Mouse (Mus musculus) hematopoietic multipotent progenitor cell, adult 10-12 weeks (in vitro differentiated cells): Measurements from ENCODE around the gene Mcur1. TPM values are rescaled to one million over a fixed set of nuclear protein-coding genes. Genes with fewer than 3 reads are reported as not detected.

Source experiments
- polyA plus RNA-seq: library from polyadenylated mRNA; stranded (reverse); fragments of >175 nt; gene quantifications from 2 replicates; pipeline ENCODE4 v1.2.3, GENCODE M21; 2012; ENCODE audit warnings: low replicate concordance

Mcur1 gene
- polyA plus RNA-seq, result 7.2 and 18.9 TPM in 2 replicates

GRCm38 (mm10) chr13:43559711-43560457 is at the start of gene Mcur1:
Mcur1 (minus strand) TSS chr13:43560191.

Other genes starting within 250 kb of the Mcur1 start
- 7.8 and 12.3 TPM in 2 replicates for gene Sirt5, start 194.7 kb downstream of the Mcur1 start, polyA plus RNA-seq
- 162 and 253 TPM in 2 replicates for gene Nol7, start 161.8 kb downstream of the Mcur1 start, polyA plus RNA-seq
- 57.4 and 135 TPM in 2 replicates for gene Ranbp9, start 78.9 kb downstream of the Mcur1 start, polyA plus RNA-seq
- gene Rnf182, start 55.5 kb upstream of the Mcur1 start, polyA plus RNA-seq, result not detected in 2 replicates
- gene Cd83, start 224.6 kb upstream of the Mcur1 start, polyA plus RNA-seq, result 54.1 and 77.4 TPM in 2 replicates